Mouse (Mus musculus) brain, adult 2 months (tissue): ENCODE data around the gene Krtap6-5.
"Not testable (repeated sequence)": the region's sequence is repeated elsewhere in the genome, so short reads cannot be mapped to it uniquely, and the experiment has no call there.

ENCODE experiments used
- DNase-seq: peaks from one replicate; pipeline ENCODE4 v3.0.0; 2011; ENCODE audit warnings: low read depth, low spot score

Krtap6-5 gene

GRCm38 (mm10) chr16:89047783-89048182 is at the start of gene Krtap6-5:
TSS of gene Krtap6-5 (minus strand) at chr16:89047883.
- DNase-seq, result no peak

GRCm38 (mm10) chr16:89071041-89071440 is 23.4 kb upstream of the Krtap6-5 start:
- not testable (repeated sequence) for DNase-seq

GRCm38 (mm10) chr16:89063902-89064301 is 16.2 kb upstream of the Krtap6-5 start, which contains the start of gene 1110025L11Rik:
TSS of gene 1110025L11Rik (minus strand) at chr16:89064002.
- DNase-seq, result not testable (repeated sequence)

GRCm38 (mm10) chr16:89041372-89041771 is 6.3 kb downstream of the Krtap6-5 start, which contains the start of gene Gm10228:
TSS of gene Gm10228 (minus strand) at chr16:89041472.
- not testable (repeated sequence) for DNase-seq

GRCm38 (mm10) chr16:89031399-89031798 is 16.3 kb downstream of the Krtap6-5 start, which contains the start of gene Krtap6-1:
TSS of gene Krtap6-1 (plus strand) at chr16:89031699.
- DNase-seq, result not testable (repeated sequence)

- DNase-seq, result not testable (repeated sequence)
Measured at GRCm38 (mm10) chr16:89014984-89015383, 32.7 kb downstream of the Krtap6-5 start, which contains the start of gene Gm10229. TSS of gene Gm10229 (plus strand) at chr16:89015284.

GRCm38 (mm10) chr16:89013973-89014372 is 33.7 kb downstream of the Krtap6-5 start:
- DNase-seq, result no peak

GRCm38 (mm10) chr16:89010659-89011058 is 37.0 kb downstream of the Krtap6-5 start, which contains the start of gene Krtap22-2:
TSS of gene Krtap22-2 (minus strand) at chr16:89010759.
- DNase-seq, result no peak
